Mouse (Mus musculus) midbrain, embryonic 12.5 days (tissue): ENCODE measurements around the gene Zfp536. TPM values are rescaled to one million over a fixed set of nuclear protein-coding genes. Genes with fewer than 3 reads are reported as not detected.

Source experiments
- ATAC-seq: fragments of 200-750 bp; cut with Nextera tagmentation; 2 replicates; pipeline ENCODE4 v1.8.0; 2017; ENCODE audit warnings: low read depth, moderate TSS enrichment, moderate library complexity; ENCODE audit not compliant: low FRiP score
- H3K27ac ChIP-seq: fragments of 300-500 bp; sonication (generic); replicated peaks from 2 replicates; pipeline ENCODE4 v1.5.1; 2016; ENCODE audit warnings: mild to moderate bottlenecking
- H3K27me3 ChIP-seq: fragments of 300-500 bp; sonication (generic); 2 replicates; pipeline ENCODE4 v1.6.1; 2016; ENCODE audit warnings: mild to moderate bottlenecking
- H3K36me3 ChIP-seq: fragments of 300-500 bp; sonication (generic); 2 replicates; pipeline ENCODE4 v1.6.1; 2016
- H3K4me1 ChIP-seq: fragments of 300-500 bp; sonication (generic); 2 replicates; pipeline ENCODE4 v1.6.1; 2016
- H3K4me2 ChIP-seq: fragments of 300-500 bp; sonication (generic); replicated peaks from 2 replicates; pipeline ENCODE4 v1.6.1; 2016; ENCODE audit warnings: mild to moderate bottlenecking, moderate library complexity
- H3K4me3 ChIP-seq: fragments of 300-500 bp; sonication (generic); 2 replicates; pipeline ENCODE4 v1.5.1; 2016; ENCODE audit warnings: mild to moderate bottlenecking
- H3K9ac ChIP-seq: fragments of 300-500 bp; sonication (generic); replicated peaks from 2 replicates; pipeline ENCODE4 v1.6.1; 2016; ENCODE audit warnings: mild to moderate bottlenecking, moderate library complexity
- H3K9me3 ChIP-seq: fragments of 300-500 bp; sonication (generic); 2 replicates; pipeline ENCODE4 v1.6.1; 2016; ENCODE audit warnings: mild to moderate bottlenecking
- WGBS: fragments of 180-500 bp; shearing (Covaris S2); methylation state at CpG from one replicate; pipeline ENCODE4 v1.1.7; 2016; 5-methylcytosine and 5-hydroxymethylcytosine counted together
- polyA plus RNA-seq: library from polyadenylated mRNA; unstranded; fragments of >200 nt; fragmentation: Nextera tagmentation; extraction: Ambion mirVana; gene quantifications from 2 replicates; pipeline ENCODE4 v1.2.1, GENCODE M21; 2016

Zfp536 gene
- polyA plus RNA-seq, 1 experiment from 2014 or later, result 43.5 TPM

DNA sequence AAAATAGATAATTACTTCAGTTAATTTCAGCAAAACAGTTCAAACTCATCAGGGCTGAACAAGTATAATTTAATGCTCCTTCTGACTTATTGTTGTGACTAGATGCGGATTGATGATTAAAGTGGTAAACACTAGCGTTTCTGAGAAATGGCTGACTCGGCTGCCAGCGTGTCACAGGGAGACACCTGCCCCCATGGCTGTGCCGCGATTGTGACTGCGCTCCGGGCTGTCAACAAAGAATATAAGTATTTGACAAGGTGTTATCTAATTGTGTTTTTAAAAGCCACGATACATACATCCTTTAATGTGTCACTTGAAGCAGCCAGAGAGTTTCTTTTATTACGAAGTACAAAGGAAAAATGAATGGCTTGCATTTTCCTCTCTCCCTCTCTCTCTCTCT is 342.0 kb downstream of the Zfp536 start:
- WGBS, result 78% methylated on average over 10 of the region's 10 CpGs
- Histone ChIP-seq H3K36me3 (no peaks in the 10 kb centered on the region), H3K4me3 (no peak overlapping the region), H3K4me1 (peaks cover 6% of the 10 kb centered on the region), H3K27ac (no peak overlapping the region), H3K4me2 (no peak overlapping the region), H3K9ac (no peak overlapping the region), H3K9me3 (no peaks in the 10 kb centered on the region), H3K27me3 (no peaks in the 10 kb centered on the region)
- no peak for ATAC-seq

DNA sequence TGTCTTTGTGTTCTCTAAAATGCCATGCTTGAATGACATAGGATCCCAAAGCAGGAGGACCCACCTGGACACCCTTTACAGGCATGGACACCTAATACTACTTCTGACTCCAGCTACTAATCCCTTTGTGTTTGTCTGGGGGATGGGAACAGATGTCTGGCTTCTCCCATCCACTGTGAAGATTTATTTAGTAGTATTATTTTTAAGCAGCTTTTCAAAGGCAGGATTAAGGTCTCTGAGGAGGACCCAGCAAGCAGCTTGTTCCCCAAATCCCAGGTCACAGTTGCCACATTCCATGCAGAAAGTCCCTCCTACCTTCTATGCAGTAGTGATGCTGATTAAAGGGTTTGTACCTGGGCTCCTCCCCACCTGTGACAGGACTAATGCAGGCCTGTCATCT is 347.4 kb downstream of the Zfp536 start:
- H3K4me3 ChIP-seq, result no peak overlapping the region
- H3K27me3 ChIP-seq, result no peaks in the 10 kb centered on the region
- no peak overlapping the region for H3K9ac ChIP-seq
- no peaks in the 10 kb centered on the region for H3K4me1 ChIP-seq
- no peak overlapping the region for H3K27ac ChIP-seq
- no peaks in the 10 kb centered on the region for H3K36me3 ChIP-seq
- no peaks in the 10 kb centered on the region for H3K9me3 ChIP-seq
- H3K4me2 ChIP-seq, result no peak overlapping the region
- ATAC-seq, result no peak

DNA sequence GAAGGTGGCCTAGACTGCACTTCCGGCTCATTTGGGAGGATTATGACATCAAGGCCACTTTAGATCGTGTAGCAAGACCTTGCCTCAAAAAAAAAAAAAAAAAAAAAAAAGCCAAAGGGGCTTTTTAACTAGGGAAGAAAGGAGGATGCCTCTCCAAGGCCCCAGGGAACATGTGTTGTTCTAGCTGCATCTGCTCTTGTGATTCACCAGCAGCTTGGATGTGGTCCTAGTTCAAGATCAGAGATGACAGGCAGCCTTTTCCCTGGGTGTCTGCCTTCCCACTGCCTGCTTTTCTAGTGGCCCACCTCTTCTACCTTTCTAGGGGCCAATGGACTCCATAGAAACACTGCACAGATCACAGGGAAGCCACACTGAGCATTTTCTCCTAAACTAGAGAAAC is 350.5 kb downstream of the Zfp536 start:
- Histone ChIP-seq H3K9me3 (no peaks in the 10 kb centered on the region), H3K27ac (no peak overlapping the region), H3K4me1 (no peaks in the 10 kb centered on the region), H3K36me3 (no peaks in the 10 kb centered on the region), H3K27me3 (no peaks in the 10 kb centered on the region), H3K9ac (no peak overlapping the region), H3K4me3 (no peak overlapping the region), H3K4me2 (no peak overlapping the region)
- ATAC-seq, result no peak
- 46% methylated on average over 2 of the region's 2 CpGs for WGBS

Other genes with a start within 250 kb of the Zfp536 start
- gene Uri1, start 249.9 kb upstream of the Zfp536 start, polyA plus RNA-seq, result 44.4 and 46.6 TPM in 2 replicates